Mouse (Mus musculus): Measurements from ENCODE around the gene Adcy4.

Adcy4 gene

DNA sequence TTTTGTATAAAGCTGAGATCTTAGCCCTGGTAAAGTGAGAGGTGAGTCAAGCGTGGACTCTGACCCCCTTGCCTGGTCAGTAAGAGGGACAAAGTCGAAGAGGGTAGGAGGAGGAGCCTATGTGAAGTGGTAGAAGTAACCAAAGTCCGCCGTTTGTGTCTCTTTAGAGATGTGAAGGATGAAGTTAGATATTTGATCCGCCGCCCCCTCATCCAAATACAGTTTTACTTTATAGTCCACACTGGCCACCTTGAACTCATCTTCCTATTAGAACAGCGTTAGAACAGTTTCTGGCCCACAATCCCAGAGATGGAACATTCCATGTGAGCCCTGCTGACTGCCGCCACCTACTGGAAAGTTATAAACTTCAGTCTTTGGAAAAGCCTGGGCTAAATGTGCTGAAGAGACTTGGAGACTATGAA, 25.5 kb downstream of the Adcy4 start, which contains the start of gene Cideb:
TSS of gene Cideb (minus strand) at position 96 of the 422 bp plus-strand sequence.
- no peak for DNase-seq (ENCODE audit: low read depth, low spot score)

DNA sequence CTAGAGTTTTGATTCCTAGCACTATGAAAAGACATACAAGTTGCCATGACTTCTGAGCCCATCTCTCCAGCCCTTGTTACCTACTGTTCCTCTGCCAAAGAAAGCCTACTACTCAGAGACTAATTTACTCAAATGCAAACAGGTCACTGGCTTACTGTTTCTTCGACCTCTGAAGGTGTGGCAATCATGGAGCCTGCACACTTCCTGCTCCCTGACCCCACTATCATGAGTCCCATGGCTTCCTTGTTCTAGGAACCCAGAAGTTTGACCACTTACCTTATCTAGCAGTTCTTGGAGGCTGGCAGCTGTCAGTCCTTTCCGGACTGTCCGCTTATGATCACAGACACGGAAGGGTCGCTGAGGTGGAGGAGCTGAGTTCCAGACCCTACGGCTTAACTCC, 26.3 kb downstream of the Adcy4 start:
- DNase-seq (ENCODE audit: low read depth, low spot score), result no peak

DNA sequence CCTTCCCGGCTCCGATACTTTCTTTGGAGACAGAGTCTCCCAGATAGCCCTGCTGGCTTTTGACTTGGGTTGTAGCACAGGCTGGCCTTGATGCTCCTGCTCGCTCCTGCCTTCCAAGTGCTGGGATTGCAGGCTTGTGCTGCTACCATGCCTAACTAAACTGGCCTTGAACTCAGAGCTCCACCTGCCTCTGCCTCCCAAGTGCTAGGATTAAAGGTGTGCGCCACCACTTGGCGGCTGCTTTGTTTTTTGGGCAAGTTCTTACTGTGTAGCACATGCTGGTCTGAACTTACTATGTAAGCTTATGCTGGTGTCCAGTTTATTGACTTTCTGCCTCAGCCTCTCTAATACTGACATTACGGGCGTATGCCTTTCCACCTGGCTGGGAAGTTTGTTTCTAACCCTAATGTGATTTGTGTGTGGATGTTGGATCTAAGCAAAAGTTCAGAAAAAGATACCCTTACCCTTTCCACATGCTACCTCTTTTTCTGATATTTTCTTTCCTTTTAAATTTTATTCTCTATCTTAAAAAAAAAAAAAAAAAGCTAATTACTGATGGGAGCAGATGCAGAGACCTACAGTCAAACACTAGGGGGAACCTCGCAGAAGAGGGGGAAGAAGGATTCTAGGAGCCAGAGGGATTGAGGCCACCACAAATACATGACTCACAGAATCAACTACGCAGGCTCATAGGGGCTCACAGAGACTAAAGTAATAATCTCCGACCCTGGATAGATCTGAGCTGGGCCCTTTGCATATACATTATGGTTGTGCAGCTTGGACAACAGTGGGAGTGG, 36.6 kb downstream of the Adcy4 start:
- no peak for DNase-seq (ENCODE audit: low read depth, low spot score)

DNA sequence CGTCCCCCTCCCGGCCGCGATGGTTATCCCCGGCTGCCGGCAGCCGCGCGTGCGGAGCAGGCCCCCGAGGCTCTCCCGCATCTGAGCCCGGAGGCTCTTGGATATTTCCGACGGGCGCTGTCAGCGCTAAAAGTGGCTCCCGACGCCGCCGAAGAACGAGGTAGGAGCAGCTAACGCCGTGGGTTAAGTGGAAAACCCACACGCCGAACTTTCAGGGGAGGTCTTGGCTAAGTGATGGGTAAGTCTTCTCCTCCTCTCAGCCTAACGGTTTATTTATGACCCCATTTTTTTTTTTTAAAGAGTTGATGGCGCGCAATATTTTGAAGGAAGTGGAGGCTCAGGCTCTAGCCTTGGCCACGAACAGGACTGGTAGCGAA, 38.0 kb downstream of the Adcy4 start:
- DNase-seq (ENCODE audit: low read depth, low spot score), result no peak

DNA sequence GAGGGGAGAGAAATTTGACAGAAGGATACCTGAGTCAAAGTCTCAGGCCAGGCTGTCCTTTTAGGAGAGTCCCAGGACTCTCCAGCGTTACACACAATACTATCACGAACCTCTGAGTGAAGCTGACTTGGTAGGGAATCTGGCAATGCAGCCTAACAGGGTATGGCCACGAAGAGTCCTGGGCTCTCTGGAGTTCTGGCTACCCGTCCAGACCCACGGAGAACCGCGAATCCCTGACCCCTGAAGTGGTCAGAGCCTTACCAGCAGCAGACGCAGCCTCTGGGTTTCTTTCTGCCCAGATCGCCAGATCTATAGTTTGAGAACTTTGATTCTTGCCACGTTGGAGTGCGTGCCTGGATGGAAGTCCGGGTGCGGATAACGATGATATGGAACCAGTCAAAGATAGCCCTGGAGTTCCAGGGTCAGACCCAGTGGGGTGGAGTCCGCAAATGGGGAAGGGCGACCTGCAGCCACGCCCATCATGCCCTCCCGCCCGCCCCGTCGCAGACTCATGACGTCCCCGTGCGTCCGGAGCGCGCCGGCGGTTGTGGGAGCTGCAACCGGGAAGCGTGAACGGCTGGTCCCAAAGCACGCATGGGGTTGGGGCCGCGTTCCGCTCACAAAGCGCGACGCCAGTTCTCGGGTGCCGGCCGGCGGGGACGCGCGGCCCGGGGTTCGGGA, 38.6 kb downstream of the Adcy4 start, which contains the start of the genes Dhrs1 and Nop9:
TSS of gene Dhrs1 (minus strand) at position 511 of the 681 bp plus-strand sequence.
TSS of gene Nop9 (plus strand) at position 514 of the 681 bp plus-strand sequence.
- peak; percentile 68 for DNase-seq (ENCODE audit: low read depth, low spot score)

DNA sequence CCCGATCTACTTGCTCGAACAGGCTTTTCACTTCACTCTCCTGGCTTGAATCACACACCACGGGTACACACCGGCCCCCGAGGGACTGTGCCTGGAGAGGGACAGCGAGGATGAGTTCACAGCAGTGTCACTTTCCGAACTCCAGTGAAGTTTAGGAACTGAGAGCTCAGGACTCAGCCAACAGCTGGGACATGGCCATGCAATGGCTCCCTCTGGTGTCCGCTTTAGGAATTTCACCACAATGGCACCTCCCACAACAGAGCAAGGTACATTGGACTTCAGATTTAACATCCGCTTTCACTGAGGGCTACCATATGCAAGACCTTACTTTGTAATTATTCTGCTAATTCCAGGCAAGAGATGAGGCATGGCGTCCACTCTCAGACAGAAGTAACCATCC, 40.2 kb downstream of the Adcy4 start:
- peak; percentile 71 for DNase-seq (ENCODE audit: low read depth, low spot score)

DNA sequence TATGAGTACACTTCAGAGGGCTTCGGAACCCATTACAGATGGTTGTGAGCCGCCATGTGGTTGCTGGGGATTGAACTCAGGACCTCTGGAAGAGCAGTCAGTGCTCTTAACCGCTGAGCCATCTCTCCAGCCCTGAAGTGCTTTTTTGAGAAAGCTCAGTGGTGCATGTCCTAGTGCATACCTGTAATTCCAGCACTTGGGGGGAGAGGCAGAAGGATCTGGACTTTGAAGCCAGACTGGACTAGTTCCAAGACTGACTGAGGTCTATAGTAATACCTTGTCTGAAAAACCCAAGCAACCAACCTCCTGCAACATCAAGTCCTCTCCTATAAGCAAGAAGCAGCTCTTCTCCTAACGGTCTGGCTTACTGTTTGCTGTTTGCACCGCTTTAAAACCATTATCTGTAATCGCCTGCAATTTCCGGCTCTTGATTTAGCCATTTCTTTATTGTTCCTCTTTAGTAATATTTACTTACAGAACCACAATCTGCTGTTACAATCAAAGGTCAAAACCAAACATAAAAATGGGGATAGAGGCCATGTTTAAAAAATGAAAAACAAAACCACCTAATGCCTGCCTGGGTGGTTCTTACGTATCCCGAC, 46.7 kb downstream of the Adcy4 start:
- no peak for DNase-seq (ENCODE audit: low read depth, low spot score)

DNA sequence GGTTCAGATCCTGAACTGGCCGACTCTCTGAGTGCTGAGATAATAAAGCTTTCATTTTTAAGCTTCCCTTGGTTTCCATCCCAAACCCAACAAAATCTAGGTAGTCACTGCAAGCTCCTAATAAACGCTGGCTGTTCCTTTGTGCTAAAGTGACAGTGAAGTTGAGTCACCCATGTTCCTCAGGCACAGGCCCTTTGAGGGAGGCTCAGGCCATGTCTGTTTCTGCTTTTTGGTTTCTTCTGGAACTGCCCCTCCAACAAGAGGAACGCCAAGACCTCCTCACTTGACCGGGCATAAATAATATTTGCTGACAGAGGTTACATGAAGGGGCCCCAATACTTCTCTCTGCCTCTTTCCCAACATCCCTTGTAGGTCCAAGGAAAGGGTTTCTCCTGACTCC, 48.1 kb downstream of the Adcy4 start:
- DNase-seq (ENCODE audit: low read depth, low spot score), result no peak

DNA sequence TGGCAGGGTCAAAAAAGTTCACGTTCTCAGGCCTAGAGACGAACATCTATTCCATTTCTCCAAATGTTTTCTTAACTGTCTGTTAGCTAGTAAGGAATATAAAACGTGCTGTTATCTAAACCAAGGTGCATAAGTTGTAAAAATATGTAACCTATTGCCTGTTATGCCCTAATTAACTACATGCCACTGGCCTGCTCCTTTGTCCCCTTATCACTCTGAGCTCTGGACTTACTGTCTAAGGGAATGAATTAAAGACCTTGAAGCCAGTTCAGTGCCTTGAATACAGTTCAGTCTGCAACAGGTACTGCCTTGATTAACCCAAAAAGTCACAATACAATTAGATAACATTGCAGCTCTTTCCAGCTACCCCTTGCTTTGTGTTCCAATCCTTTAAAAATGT, 48.6 kb downstream of the Adcy4 start:
- DNase-seq (ENCODE audit: low read depth, low spot score), result no peak

DNA sequence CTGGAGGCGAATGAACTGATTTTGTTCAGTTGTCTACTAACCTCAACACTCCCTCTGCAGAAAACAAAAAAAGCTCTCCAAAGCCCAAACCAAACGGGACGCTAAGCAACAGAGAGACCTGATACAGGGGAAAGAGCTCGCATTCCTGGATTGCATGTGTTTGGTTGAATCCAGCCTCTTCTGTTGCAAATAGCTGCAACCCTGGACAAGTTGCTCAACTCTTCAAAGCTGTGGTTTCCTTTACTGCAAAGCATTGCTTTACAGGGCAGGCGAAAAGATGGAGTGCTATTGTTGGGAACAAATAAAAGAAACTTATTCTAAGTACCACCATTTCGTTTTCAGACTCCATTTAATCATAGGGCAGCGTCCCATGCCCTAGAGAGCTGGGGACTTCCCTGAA, 49.0 kb downstream of the Adcy4 start:
- no peak for DNase-seq (ENCODE audit: low read depth, low spot score)

DNA sequence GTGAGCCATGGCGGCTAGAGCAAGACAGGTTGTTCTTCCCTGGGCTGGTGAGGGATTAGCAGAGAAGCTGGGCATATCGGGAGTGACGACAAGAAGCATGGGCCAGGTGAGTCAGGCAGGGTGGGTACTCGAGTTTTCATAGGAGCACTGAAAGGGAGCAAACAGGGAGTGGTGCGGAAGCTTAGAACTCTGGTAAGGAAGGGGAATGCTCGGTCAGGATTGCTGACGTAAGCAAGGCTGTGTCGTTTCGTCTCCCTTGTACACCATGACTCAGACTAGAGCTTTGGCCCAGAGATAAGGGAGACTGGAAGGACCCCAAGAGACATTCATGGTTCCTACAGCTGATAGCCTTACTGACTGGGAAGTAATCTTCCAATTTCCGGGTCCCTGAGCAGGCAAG, 50.0 kb downstream of the Adcy4 start:
- no peak for DNase-seq (ENCODE audit: low read depth, low spot score)

DNA sequence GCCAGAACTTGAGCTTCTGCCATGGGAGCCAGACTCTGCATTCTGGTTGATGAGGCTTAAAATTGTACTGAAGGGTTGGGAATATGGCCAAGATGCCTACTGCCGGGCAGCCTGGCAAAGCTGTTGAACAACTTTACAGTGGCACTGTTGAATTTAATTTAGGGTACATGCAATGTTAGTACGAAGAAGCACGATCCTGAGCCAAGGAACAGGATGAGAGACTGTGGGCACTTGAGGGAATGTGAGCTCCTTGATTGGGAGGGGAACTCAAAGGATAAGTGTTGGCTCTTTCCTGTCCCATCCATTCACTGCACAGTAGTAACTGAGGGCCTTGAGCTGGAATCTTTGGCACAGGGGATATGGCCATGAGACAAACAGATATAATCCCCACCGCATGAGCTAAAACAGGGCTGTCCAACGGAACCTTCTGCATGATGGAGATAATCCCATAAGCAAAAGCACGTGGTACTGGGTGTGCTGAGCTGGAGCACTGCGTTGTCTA, 53.3 kb downstream of the Adcy4 start:
- DNase-seq (ENCODE audit: low read depth, low spot score), result no peak

DNA sequence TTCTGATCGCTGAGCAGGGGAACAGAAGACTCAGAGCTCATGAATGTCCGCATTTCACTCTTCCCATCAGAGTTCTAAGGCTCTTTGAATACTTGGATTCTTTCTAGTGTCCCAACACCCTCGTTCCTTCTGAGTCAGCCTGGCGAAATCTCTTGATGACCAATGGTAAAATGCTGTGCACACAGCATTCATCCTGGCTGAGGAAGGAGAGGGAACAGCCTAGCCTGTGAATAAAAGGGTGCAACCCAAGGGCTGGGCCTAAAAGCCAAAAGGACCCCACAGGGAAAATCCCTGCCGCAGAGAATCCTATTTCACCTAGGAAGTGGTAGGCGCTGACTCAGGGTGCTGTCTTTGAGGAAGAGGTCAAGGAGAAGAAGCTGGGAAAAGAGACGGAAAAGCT, 53.8 kb downstream of the Adcy4 start:
- DNase-seq (ENCODE audit: low read depth, low spot score), result no peak

DNA sequence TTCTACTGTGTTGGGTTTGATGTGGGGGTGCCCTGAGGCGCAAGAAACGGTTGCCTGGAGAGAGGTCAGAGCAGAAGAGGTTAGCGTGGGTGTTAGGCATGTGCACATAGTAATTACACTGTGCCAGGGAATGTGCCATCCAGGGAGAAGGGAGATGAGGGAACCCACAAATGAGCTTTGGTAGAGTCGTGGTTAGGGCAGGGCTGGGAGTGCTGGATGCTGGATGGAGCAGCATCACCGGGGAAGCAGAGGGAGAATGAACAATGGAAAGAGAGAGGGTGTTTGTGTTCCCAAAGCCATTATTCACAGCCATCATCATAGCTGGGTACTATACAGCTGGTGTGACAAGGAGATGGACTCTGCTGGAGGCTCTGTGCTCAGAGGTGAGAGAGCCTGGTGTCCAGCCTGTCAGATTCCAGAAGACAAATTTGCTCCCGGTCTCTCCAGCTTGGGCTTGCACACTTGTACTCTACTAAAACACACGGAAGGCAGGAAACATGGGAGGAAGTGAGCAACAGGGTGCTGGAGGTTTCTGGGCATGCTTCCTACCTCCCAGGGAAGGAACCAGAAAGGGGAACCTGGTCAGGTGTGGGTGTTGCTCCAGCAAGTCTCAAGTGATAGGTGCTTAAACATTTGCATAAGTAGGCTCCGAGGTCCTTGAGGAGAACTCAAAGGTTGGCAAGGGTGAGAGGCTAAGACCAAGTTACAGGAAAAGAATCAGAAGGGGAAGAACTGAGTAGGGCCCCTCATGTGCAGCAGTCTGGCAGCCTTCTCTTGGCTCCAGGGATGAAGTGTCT, 55.8 kb downstream of the Adcy4 start:
- no peak for DNase-seq (ENCODE audit: low read depth, low spot score)

DNA sequence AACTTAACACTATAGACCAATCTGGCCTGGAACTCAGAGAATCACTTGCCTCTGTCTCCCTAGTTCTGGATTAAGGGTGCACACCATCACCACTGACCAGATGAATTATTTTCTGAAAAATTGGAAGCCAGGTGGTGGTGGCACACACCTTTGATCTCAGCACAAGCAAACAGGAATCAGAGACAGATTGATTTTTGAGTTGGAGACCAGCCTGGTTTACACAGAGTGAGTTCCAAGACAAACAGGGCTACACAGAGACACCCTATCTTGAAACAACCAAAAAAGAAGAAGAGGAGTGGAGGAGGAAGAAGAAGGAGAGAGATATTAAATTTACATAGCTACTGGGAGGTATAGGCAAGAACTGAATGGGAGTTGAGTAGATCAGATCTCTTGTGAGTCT, 57.6 kb downstream of the Adcy4 start:
- DNase-seq (ENCODE audit: low read depth, low spot score), result no peak

DNA sequence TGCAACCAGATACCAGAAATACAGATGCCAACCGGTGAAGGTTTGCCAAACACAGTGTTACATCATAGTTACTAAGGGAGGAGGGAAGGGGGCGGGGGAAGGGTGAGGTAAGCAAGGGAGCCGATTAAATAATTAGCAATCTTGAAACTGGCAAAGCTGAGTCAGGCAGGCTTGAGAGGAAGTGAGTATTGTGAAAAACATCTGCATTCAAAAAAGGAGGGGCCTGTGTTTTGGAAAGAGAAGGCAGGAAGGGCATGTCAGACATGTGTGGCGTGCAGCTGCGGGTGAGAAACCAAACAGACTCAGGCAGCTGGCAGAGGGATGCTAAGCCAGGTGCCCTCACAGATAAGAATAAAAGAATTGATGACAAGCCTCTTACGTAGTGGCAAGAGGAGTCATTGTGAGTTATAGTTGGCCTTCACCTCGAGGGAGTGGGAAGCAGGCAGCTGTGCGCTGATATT, 59.5 kb downstream of the Adcy4 start:
- DNase-seq (ENCODE audit: low read depth, low spot score), result no peak

DNA sequence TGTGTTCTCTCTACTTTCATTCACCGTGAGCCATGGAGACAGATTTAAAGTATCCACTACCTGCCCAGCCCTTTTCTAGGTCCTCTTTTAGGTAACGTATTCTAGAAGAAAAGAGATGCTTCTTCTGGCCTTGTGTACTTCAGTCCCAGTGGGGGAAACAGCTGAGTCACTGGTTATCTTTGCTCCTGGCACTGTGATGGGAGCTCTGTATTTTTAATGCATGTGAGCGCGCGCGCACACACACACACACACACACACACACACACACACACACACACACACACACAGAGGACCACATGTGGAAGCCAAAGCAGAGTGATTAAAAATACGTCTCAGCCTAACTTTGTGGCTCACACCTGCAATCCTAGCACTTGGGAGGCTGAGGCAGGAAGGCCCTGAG, 60.5 kb downstream of the Adcy4 start:
- DNase-seq (ENCODE audit: low read depth, low spot score), result no peak

DNA sequence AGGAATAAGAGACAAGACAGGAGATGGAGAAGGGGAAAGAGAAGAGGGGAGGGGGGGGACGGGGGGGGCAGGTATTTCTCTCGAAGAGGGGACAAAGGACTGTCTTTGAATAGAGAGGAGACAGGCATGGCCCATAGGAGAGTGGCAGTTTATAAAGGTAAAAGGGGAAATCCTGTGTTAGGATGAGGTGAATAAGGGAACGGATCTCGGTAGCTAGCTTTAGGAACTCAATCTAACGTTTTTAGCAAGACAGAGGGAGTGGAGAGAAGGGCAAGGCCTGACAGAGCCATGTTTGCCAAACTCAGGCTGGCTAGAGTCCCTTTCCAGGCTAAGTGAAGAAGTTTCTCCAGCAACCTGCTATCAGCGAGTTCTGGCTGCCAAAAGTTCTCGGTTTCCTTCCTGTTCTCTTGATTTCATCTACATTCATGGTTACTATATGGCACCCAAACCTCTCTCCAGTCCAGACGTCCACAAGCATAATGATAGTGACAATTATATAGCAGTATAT, 61.4 kb downstream of the Adcy4 start:
- no peak for DNase-seq (ENCODE audit: low read depth, low spot score)

DNA sequence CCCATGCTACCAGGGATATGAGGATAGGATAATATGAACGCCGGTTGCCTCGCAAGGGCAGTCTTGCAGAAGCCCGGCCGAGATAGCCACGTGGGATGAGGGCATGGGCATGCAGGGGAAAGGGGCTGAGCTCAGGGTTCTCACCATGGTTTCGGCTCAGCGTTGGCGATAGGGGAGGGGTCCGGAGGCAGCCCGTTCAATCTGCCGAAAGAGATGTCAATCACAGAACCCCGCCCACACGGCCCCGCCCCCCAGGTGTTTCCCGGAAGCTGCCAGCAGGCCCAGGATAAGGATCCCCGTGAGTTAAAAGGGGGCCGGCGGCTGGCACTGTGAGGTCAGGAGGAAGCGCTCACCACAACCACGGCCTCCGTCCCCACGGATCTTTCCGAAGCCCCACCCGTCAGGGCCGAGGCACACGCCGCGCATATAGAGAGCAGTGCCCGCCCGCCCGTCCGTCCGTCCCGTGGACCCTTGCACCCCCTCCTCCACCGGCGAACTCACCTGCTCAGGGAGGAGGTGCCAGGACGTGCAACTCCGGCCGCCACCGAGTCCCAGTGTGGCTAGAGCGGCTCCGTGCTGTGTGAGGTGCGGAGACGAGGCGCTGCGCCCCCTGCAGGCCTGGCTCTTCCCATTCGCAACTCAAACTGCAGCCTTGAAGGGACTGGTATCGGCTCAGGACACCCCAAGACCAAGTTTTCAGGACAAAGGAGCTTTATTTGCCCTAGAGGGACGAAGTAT, 62.0 kb downstream of the Adcy4 start, which contains the start of gene Rabggta:
TSS of gene Rabggta (minus strand) at position 564 of the 738 bp plus-strand sequence.
- peak; percentile 86 for DNase-seq (ENCODE audit: low read depth, low spot score)

DNA sequence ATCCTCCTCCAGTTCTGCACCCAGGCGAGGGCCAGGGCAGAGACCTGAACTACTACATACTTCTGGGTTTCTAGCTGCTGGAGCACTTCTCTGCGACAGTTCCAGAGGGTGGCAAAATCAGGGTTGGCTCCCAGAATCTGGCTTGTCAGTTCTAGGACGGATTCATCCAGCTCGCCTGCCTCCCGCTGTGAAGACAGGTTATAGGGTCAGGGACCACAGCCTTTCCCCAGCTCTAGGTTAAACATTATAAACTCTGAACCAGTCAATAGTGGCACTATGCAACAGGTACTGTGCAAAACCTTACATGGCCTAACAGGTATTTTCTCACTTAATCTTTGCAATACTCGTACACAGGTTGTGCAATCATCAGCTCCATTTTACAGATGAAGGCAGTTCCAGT, 62.8 kb downstream of the Adcy4 start:
- DNase-seq (ENCODE audit: low read depth, low spot score), result no peak

Data from c-Kit-negative CD71-positive TER-119-positive erythroid progenitor cells, embryonic 14.5 days (primary cell).